In the genomic region with DNA sequence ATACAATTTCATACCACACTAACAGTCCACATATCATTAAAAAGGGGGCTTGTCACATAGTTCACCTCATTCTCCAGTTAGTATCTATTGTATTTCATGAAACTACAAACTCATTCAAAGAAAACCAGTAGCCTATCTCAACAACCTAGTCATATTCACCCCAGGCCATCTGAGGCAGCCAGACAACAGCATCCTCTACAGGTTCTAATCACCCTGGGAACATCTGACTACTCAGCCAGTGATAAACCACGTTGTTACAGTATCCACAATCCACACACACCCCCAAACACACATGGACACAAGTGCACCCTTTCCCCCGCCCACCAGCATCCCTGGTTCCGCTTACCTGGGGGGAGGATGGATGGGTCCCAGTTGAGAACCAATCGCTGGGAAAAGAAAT, we compare ENCODE assay signal across 1 mouse cellular context.
A peak's percentile ranks its signal among the peaks of the same experiment; 100 is the strongest.
TF ChIP-seq lines count a peak whose summit lies in the region.

No protein-coding gene starts in this region.

TF ChIP-seq in MEL, 35 proteins besides CTCF, POLR2A, EP300 and RAD21:
- 0 out of 2 replicates have a peak, but pooled peaks have one; percentile 5 for TF ChIP-seq TAL1 (IDR thresholded peaks at IDR 0.05; ENCODE audit: low read length)
- no peak for TF ChIP-seq POLR2AphosphoS2 (IDR thresholded peaks at IDR 0.05; ENCODE audit: low read length)
